In genomic region chr3:153085096-153085788, GRCm38 (mm10) we compare ENCODE assay signal across 8 mouse cellular contexts.
A peak's percentile ranks its signal among the peaks of the same experiment; 100 is the strongest.
DNase-seq lines count a peak whose midpoint lies in the region; ATAC-seq lines count a peak whose summit lies in the region.

No protein-coding gene starts in this region.

- H3K9ac ChIP-seq in limb, embryonic 15.5 days, result no peak overlapping the region

- H3K4me3 ChIP-seq in limb, embryonic 15.5 days, result no peak overlapping the region

- ATAC-seq in limb, embryonic 15.5 days (ENCODE audit: insufficient number of reproducible peaks, low FRiP score, low TSS enrichment, low read depth), result no peak

- H3K36me3 ChIP-seq in limb, embryonic 15.5 days, result no peaks in the 10 kb centered on the region

- peak; percentile 57 for DNase-seq in retina, adult 2 months (ENCODE audit: low read depth, low spot score)
- DNase-seq in retina, embryonic 14.5 days (ENCODE audit: low spot score), result no peak
- peak; percentile 60 to 76 for DNase-seq in cerebellum, postnatal 25 days
- peak; percentile 29 to 52 for DNase-seq in gastrocnemius, postnatal 4 days (ENCODE audit: low spot score in 2 of 2)
- DNase-seq in kidney, adult 9 months, result peak; percentile 51
- DNase-seq in retina, postnatal 1 day, result peak; percentile 93
- DNase-seq in thymus, postnatal 14 days, result no peak

- 23% methylated on average over 17 of the region's 17 CpGs for WGBS in limb, embryonic 15.5 days

- peak overlapping the region; percentile 35 for H3K4me2 ChIP-seq in limb, embryonic 15.5 days

- no peaks in the 10 kb centered on the region for H3K9me3 ChIP-seq in limb, embryonic 15.5 days

- peaks cover 18% of the 10 kb centered on the region for H3K4me1 ChIP-seq in limb, embryonic 15.5 days

- peak overlapping the region; percentile 57 for H3K27ac ChIP-seq in limb, embryonic 15.5 days

- H3K27me3 ChIP-seq in limb, embryonic 15.5 days, result no peaks in the 10 kb centered on the region

Comparison
In these comparisons a context has a peak if more than half of its experiments do, and no peak if none do; other contexts are left out.
1. DNase-seq: peak in retina, adult 2 months (single experiment), cerebellum, postnatal 25 days (2 of 2), gastrocnemius, postnatal 4 days (2 of 2), kidney, adult 9 months (single experiment) and retina, postnatal 1 day (single experiment); none in retina, embryonic 14.5 days (single experiment) and thymus, postnatal 14 days (single experiment).